Mouse (Mus musculus): Measurements from ENCODE around the gene Nsfl1c. TPM values are rescaled to one million over a fixed set of nuclear protein-coding genes. Genes with fewer than 3 reads are reported as not detected.
A peak's percentile ranks its signal among the peaks of the same experiment; 100 is the strongest.

Nsfl1c gene
- polyA plus RNA-seq, 2 experiments from 2014 or later: 117 to 159 TPM

DNA sequence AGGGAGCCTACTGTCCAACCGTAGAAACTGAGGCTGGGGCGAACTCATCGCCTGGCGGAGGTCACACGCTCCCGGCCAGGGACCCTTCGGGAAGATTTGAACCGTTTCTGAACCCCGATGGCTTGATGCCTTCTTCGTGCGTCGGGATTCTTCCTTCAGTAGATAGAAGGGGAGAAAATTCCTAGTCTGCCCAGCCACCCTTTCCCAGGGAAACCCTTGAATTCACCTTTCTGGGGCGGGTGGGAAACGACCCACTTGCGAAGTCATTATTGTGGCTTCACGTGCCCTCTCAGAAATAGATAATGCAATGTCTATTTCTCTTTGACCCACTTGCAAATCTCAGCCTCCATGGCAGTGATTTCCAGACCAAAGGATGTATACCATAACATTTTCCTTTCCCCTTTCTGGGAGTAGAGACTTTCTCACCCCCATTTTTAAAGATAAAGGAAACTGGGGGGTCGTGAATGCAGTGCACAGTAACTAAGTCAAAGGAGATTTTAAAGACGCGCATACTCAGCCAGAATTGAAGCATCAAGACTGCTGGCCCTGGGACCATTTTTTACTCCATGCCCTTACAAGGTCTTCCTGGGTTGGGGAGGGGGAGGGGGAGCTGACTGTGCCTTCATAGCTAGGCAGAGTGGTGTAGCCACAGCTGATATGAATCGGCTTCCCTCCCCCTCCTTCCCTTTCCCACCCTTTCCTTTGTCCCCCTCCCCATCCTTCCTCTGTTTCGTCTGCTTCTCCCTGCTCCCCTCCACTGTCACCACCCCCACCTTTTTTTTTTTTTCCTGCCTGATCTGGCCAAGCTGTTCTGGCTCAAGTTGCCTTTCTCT is 49.3 kb downstream of the Nsfl1c start:
- ATAC-seq: peak; percentile 26

DNA sequence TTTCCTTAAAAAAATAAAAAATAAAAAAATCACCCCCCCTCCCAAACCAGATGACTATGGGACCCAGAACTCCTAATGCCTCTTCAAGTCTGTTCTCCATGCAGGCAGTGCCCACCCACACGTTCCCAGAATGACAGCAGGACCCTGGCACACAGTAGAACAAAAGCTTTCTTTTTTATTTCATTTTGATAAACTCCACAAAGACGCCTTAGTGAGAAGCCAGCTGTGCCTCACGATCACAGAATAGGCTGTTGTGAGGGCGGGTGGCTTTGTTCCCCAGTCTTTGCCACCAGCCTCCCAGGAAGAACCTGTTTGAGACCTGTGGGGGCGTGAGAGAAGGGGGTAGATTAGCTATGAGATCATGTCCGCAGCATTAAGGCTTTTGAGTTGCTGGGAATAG is 50.7 kb downstream of the Nsfl1c start:
- ATAC-seq: no peak

DNA sequence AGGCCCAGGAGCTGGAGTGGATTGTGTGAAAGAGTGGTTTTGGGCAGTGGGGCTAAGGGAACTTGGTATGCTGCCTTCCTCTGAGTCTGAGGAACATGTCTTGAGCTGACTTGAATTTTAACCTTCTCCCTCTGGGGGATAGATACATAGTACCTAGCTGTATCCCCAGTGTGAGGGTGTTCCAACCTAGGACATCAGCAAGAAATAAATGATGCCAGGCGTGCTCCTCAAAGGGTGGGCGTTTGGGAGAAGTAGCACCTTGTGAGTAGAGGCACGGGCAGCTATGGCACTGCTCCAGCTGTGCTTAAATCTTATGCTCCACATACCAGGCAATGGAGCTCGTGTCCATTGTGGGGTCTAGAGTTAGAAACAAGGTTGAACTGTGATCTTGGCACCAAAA is 52.6 kb downstream of the Nsfl1c start:
- ATAC-seq: no peak

DNA sequence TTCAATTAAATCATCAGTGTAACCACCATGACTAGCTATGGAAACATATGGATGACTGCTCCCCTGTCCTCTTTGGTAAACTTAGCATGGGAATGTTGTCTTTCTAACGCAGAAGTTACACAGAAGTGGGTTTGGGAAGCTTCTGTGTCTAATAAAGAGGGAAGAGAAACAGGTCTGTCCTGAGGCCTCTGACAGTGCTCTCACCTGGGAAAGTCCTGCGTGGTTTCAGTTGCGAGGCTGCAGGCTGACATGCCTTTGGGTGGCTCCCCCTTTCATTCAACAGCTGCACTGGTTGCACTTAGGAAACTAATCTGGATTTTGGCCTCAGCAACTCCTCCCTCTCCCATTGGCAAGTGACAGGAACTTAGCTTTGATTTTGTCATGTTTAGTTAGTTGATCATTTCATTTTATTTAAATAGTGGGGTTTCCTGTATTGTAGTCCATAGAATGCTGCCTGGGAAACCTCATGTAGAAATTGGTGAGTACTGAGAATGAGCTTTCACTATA is 55.7 kb downstream of the Nsfl1c start:
- no peak for ATAC-seq

Other genes with a start within 250 kb of the Nsfl1c start
- gene 4921509C19Rik, start 18.0 kb upstream of the Nsfl1c start, polyA plus RNA-seq (2017; shearing (Covaris generic)): not detected
- gene Fkbp1a, start 48.3 kb downstream of the Nsfl1c start, polyA plus RNA-seq (2017; shearing (Covaris generic)): 100 to 1,000 TPM; 298 to 313 TPM
- 10 to 100 TPM; 79.8 to 85.3 TPM for gene Sdcbp2, start 78.4 kb downstream of the Nsfl1c start, polyA plus RNA-seq (2017; shearing (Covaris generic))
- gene Snph, start 138.4 kb downstream of the Nsfl1c start, polyA plus RNA-seq (2017; shearing (Covaris generic)): under 1 TPM in 1 of 2 experiments, not detected in 1; 0.15 TPM
- gene Rad21l, start 174.4 kb downstream of the Nsfl1c start, polyA plus RNA-seq (2017; shearing (Covaris generic)): not detected
- not detected for gene Tmem74b, start 207.8 kb downstream of the Nsfl1c start, polyA plus RNA-seq (2017; shearing (Covaris generic))

Data from activated CD4-positive, CD25-positive, alpha-beta regulatory T cell, adult 4 months (primary cell).